Mouse (Mus musculus): ENCODE results near the gene Vmn1r66. TPM values are rescaled to one million over a fixed set of nuclear protein-coding genes. Genes with fewer than 3 reads are reported as not detected.

The Vmn1r66 gene
- not detected in 2 replicates for polyA plus RNA-seq (2012; rRNA removed; ENCODE audit: low replicate concordance)

GRCm38 (mm10) chr7:10277906-10278305, at the start of gene Vmn1r66:
Vmn1r66 (minus strand) TSS chr7:10278006.

Other genes with a start within 250 kb of the Vmn1r66 start
- not detected in 2 replicates for gene Vmn2r50, start 224.7 kb downstream of the Vmn1r66 start, polyA plus RNA-seq (2012; rRNA removed; ENCODE audit: low replicate concordance)
- not detected in 2 replicates for gene Vmn2r51, start 172.3 kb downstream of the Vmn1r66 start, polyA plus RNA-seq (2012; rRNA removed; ENCODE audit: low replicate concordance)
- not detected in 2 replicates for gene Vmn2r52, start 101.4 kb downstream of the Vmn1r66 start, polyA plus RNA-seq (2012; rRNA removed; ENCODE audit: low replicate concordance)
- not detected in 2 replicates for gene Vmn1r67, start 165.3 kb upstream of the Vmn1r66 start, polyA plus RNA-seq (2012; rRNA removed; ENCODE audit: low replicate concordance)
- 0.32 and 0.52 TPM in 2 replicates for gene Zik1, start 217.4 kb upstream of the Vmn1r66 start, polyA plus RNA-seq (2012; rRNA removed; ENCODE audit: low replicate concordance)